Mouse (Mus musculus): ENCODE data around the gene Tnnt2. TPM values are rescaled to one million over a fixed set of nuclear protein-coding genes. Genes with fewer than 3 reads are reported as not detected.

Gene Tnnt2
- total RNA-seq (2023) = under 1 TPM in 1 of 2 experiments, not detected in 1; 0.16 TPM

GRCm38 (mm10) chr1:135835716-135836483 lies at the start of gene Tnnt2:
Gene Tnnt2 (plus strand): TSS chr1:135836354.

GRCm38 (mm10) chr1:135818481-135819086 lies 17.6 kb upstream of the Tnnt2 start, which contains the start of gene Lad1:
Gene Lad1 (plus strand): TSS chr1:135818598.

Other genes starting within 250 kb of the Tnnt2 start
- 100 to 1,000 TPM; 172 to 193 TPM for gene Nav1, start 229.1 kb upstream of the Tnnt2 start, total RNA-seq (2023)
- gene Csrp1, start 116.3 kb upstream of the Tnnt2 start, total RNA-seq (2023) = 10 to 100 TPM; 60.4 to 67.7 TPM
- 1 to 10 TPM; 1.3 to 2.4 TPM for gene Phlda3, start 70.2 kb upstream of the Tnnt2 start, total RNA-seq (2023)
- gene Tnni1, start 56.9 kb upstream of the Tnnt2 start, total RNA-seq (2023) = not detected
- 1 to 10 TPM in 1 of 2 experiments, under 1 TPM in 1; 0.55 to 1.4 TPM for gene Lad1, start 17.8 kb upstream of the Tnnt2 start, total RNA-seq (2023)
- not detected for gene Pkp1, start 82.9 kb downstream of the Tnnt2 start, total RNA-seq (2023)
- gene Igfn1, start 170.0 kb downstream of the Tnnt2 start, total RNA-seq (2023) = not detected
- 1 to 10 TPM; 1.7 to 1.9 TPM for gene Tmem9, start 171.8 kb downstream of the Tnnt2 start, total RNA-seq (2023)
- gene Ascl5, start 214.4 kb downstream of the Tnnt2 start, total RNA-seq (2023) = not detected
- 1 to 10 TPM in 1 of 2 experiments, under 1 TPM in 1; 0.34 to 1.3 TPM for gene Cacna1s, start 216.4 kb downstream of the Tnnt2 start, total RNA-seq (2023)